Mouse (Mus musculus) lung, embryonic 16.5 days (tissue): ENCODE results near the gene Cx3cr1. TPM values are rescaled to one million over a fixed set of nuclear protein-coding genes. Genes with fewer than 3 reads are reported as not detected.
A peak's percentile ranks its signal among the peaks of the same experiment; 100 is the strongest.

Experiments
- ATAC-seq: fragments of 200-750 bp; cut with Nextera tagmentation; 2 replicates; pipeline ENCODE4 v1.8.0; 2017; ENCODE audit warnings: low read depth, mild to moderate bottlenecking, moderate library complexity
- H3K27ac ChIP-seq: fragments of 300-500 bp; sonication (generic); 2 replicates; pipeline ENCODE4 v1.5.1; 2014; ENCODE audit warnings: mild to moderate bottlenecking, control low read depth, low read length
- H3K27me3 ChIP-seq: fragments of 300-500 bp; sonication (generic); 2 replicates; pipeline ENCODE4 v1.6.1; 2014; ENCODE audit warnings: low read depth, low read length, mixed read lengths; ENCODE audit not compliant: control insufficient read depth, insufficient read depth
- H3K36me3 ChIP-seq: fragments of 300-500 bp; sonication (generic); 2 replicates; pipeline ENCODE4 v1.6.1; 2014; ENCODE audit warnings: low read length; ENCODE audit not compliant: control insufficient read depth, insufficient read depth
- H3K4me1 ChIP-seq: fragments of 300-500 bp; sonication (generic); replicated peaks from 2 replicates; pipeline ENCODE4 v1.6.1; 2014; ENCODE audit warnings: low read length, mixed read lengths; ENCODE audit not compliant: control insufficient read depth, insufficient read depth
- H3K4me2 ChIP-seq: fragments of 300-500 bp; sonication (generic); 2 replicates; pipeline ENCODE4 v1.6.1; 2014; ENCODE audit warnings: low read depth, low read length, control low read depth
- H3K4me3 ChIP-seq: fragments of 300-500 bp; sonication (generic); 2 replicates; pipeline ENCODE4 v1.5.1; 2014; ENCODE audit warnings: mild to moderate bottlenecking, low read length, control low read depth
- H3K9ac ChIP-seq: fragments of 300-500 bp; sonication (generic); 2 replicates; pipeline ENCODE4 v1.6.1; 2014; ENCODE audit warnings: low read length, control low read depth
- H3K9me3 ChIP-seq: fragments of 300-500 bp; sonication (generic); 2 replicates; pipeline ENCODE4 v1.6.1; 2016; ENCODE audit warnings: low read length; ENCODE audit not compliant: control insufficient read depth
- WGBS: fragments of 180-500 bp; shearing (Covaris S2); extraction: QIAGEN DNeasy Blood & Tissue Kit; methylation state at CpG from one replicate; pipeline ENCODE4 v1.1.7; 2014; 5-methylcytosine and 5-hydroxymethylcytosine counted together
- polyA plus RNA-seq: library from polyadenylated mRNA; unstranded; fragments of >200 nt; fragmentation: Nextera tagmentation; extraction: Ambion mirVana; gene quantifications from 2 replicates; pipeline ENCODE4 v1.2.1, GENCODE M21; 2015

Gene Cx3cr1
- polyA plus RNA-seq, 1 experiment from 2014 or later: 8.9 TPM

GRCm38 (mm10) chr9:119951388-119951787 is 118.3 kb downstream of the Cx3cr1 start:
- Histone ChIP-seq H3K4me2 (no peak overlapping the region), H3K27me3 (no peaks in the 10 kb centered on the region), H3K9ac (no peak overlapping the region), H3K27ac (no peak overlapping the region), H3K9me3 (no peaks in the 10 kb centered on the region), H3K36me3 (no peaks in the 10 kb centered on the region), H3K4me1 (no peaks in the 10 kb centered on the region; the same call in 1 of the 2 replicates), H3K4me3 (no peak overlapping the region)
- ATAC-seq: no peak
- WGBS: 75% methylated on average over 9 of the region's 9 CpGs

- H3K4me3 ChIP-seq: no peak overlapping the region
Measured at GRCm38 (mm10) chr9:119950434-119950833, 119.2 kb downstream of the Cx3cr1 start.

GRCm38 (mm10) chr9:119948804-119949203 is 120.9 kb downstream of the Cx3cr1 start:
- ATAC-seq: 0 out of 2 replicates have a peak, but pooled peaks have one; percentile 4
- WGBS: 41% methylated on average over 3 of the region's 3 CpGs

More at GRCm38 (mm10) chr9:119950434-119950833, 119.2 kb downstream of the Cx3cr1 start:
- peak; percentile 75 for ATAC-seq
- Histone ChIP-seq H3K4me1 (no peaks in the 10 kb centered on the region; the same call in 1 of the 2 replicates), H3K9me3 (no peaks in the 10 kb centered on the region), H3K27me3 (no peaks in the 10 kb centered on the region), H3K9ac (no peak overlapping the region), H3K27ac (no peak overlapping the region), H3K4me2 (no peak overlapping the region), H3K36me3 (no peaks in the 10 kb centered on the region)
- 32% methylated on average over 6 of the region's 6 CpGs for WGBS

GRCm38 (mm10) chr9:119945173-119945900 is 124.3 kb downstream of the Cx3cr1 start:
- Histone ChIP-seq H3K4me2 (no peak overlapping the region), H3K4me3 (no peak overlapping the region), H3K27me3 (no peaks in the 10 kb centered on the region), H3K9ac (no peak overlapping the region), H3K4me1 (no peaks in the 10 kb centered on the region; the same call in 1 of the 2 replicates), H3K9me3 (no peaks in the 10 kb centered on the region), H3K27ac (no peak overlapping the region), H3K36me3 (no peaks in the 10 kb centered on the region)
- WGBS: 69% methylated on average over 12 of the region's 12 CpGs
- ATAC-seq: no peak

More at GRCm38 (mm10) chr9:119948804-119949203, 120.9 kb downstream of the Cx3cr1 start:
- H3K4me3 ChIP-seq: no peak overlapping the region
- H3K4me1 ChIP-seq: no peaks in the 10 kb centered on the region; the same call in 1 of the 2 replicates
- no peak overlapping the region for H3K27ac ChIP-seq
- no peak overlapping the region for H3K4me2 ChIP-seq
- H3K9me3 ChIP-seq: no peaks in the 10 kb centered on the region
- H3K9ac ChIP-seq: 0 out of 2 replicates have a peak overlapping the region, but pooled peaks have one; percentile 12
- no peaks in the 10 kb centered on the region for H3K27me3 ChIP-seq
- H3K36me3 ChIP-seq: no peaks in the 10 kb centered on the region

GRCm38 (mm10) chr9:119943326-119943725 is 126.4 kb downstream of the Cx3cr1 start:
- no peak overlapping the region for H3K9ac ChIP-seq
- WGBS: 81% methylated on average over 1 of the region's 1 CpGs

GRCm38 (mm10) chr9:119941861-119942260 is 127.8 kb downstream of the Cx3cr1 start:
- Histone ChIP-seq H3K9me3 (no peaks in the 10 kb centered on the region), H3K27me3 (no peaks in the 10 kb centered on the region), H3K9ac (no peak overlapping the region), H3K27ac (no peak overlapping the region), H3K4me2 (no peak overlapping the region), H3K4me3 (no peak overlapping the region), H3K36me3 (no peaks in the 10 kb centered on the region), H3K4me1 (peaks cover 7% of the 10 kb centered on the region)
- ATAC-seq: no peak
- 68% methylated on average over 14 of the region's 14 CpGs for WGBS

More at GRCm38 (mm10) chr9:119943326-119943725, 126.4 kb downstream of the Cx3cr1 start:
- peaks cover 3% of the 10 kb centered on the region; the same call in 1 of the 2 replicates for H3K4me1 ChIP-seq
- no peaks in the 10 kb centered on the region for H3K27me3 ChIP-seq
- no peak overlapping the region for H3K4me2 ChIP-seq
- no peak for ATAC-seq
- no peaks in the 10 kb centered on the region for H3K36me3 ChIP-seq
- H3K27ac ChIP-seq: no peak overlapping the region
- H3K9me3 ChIP-seq: no peaks in the 10 kb centered on the region
- H3K4me3 ChIP-seq: no peak overlapping the region

- H3K4me2 ChIP-seq: no peak overlapping the region
- peaks cover 7% of the 10 kb centered on the region for H3K4me1 ChIP-seq
- no peaks in the 10 kb centered on the region for H3K27me3 ChIP-seq
- 47% methylated on average over 5 of the region's 5 CpGs for WGBS
- H3K4me3 ChIP-seq: no peak overlapping the region
- H3K27ac ChIP-seq: no peak overlapping the region
- no peaks in the 10 kb centered on the region for H3K36me3 ChIP-seq
- no peak overlapping the region for H3K9ac ChIP-seq
- H3K9me3 ChIP-seq: no peaks in the 10 kb centered on the region
- no peak for ATAC-seq
Measured at GRCm38 (mm10) chr9:119941407-119941806, 128.3 kb downstream of the Cx3cr1 start.

GRCm38 (mm10) chr9:119939646-119940045 is 130.0 kb downstream of the Cx3cr1 start:
- ATAC-seq: no peak

GRCm38 (mm10) chr9:119938496-119938895 is 131.2 kb downstream of the Cx3cr1 start:
- no peak overlapping the region for H3K9ac ChIP-seq
- H3K36me3 ChIP-seq: no peaks in the 10 kb centered on the region
- H3K27ac ChIP-seq: no peak overlapping the region
- WGBS: 77% methylated on average over 4 of the region's 4 CpGs
- no peak overlapping the region for H3K4me3 ChIP-seq
- no peaks in the 10 kb centered on the region for H3K9me3 ChIP-seq
- no peak overlapping the region for H3K4me2 ChIP-seq
- ATAC-seq: no peak
- H3K27me3 ChIP-seq: no peaks in the 10 kb centered on the region
- H3K4me1 ChIP-seq: peaks cover 7% of the 10 kb centered on the region

More at GRCm38 (mm10) chr9:119939646-119940045, 130.0 kb downstream of the Cx3cr1 start:
- Histone ChIP-seq H3K27ac (no peak overlapping the region), H3K36me3 (no peaks in the 10 kb centered on the region), H3K4me3 (no peak overlapping the region), H3K27me3 (no peaks in the 10 kb centered on the region), H3K4me1 (peaks cover 7% of the 10 kb centered on the region), H3K9ac (0 out of 2 replicates have a peak overlapping the region, but pooled peaks have one; percentile 31), H3K9me3 (no peaks in the 10 kb centered on the region), H3K4me2 (no peak overlapping the region)
- 58% methylated on average over 10 of the region's 10 CpGs for WGBS
